Mouse (Mus musculus) embryonic facial prominence, embryonic 14.5 days (tissue): ENCODE results near the gene Cdk12. TPM values are rescaled to one million over a fixed set of nuclear protein-coding genes. Genes with fewer than 3 reads are reported as not detected.

Experiments
- ATAC-seq: fragments of 200-750 bp; cut with Nextera tagmentation; 2 replicates; pipeline ENCODE4 v1.8.0; 2017; ENCODE audit warnings: low read depth, moderate number of reproducible peaks, moderate TSS enrichment
- DNase-seq: peaks from one replicate; pipeline ENCODE4 v3.0.0-alpha.2; 2015; ENCODE audit warnings: low spot score
- H3K27ac ChIP-seq: fragments of 300-500 bp; sonication (generic); replicated peaks from 2 replicates; pipeline ENCODE4 v1.5.1; 2014; ENCODE audit warnings: low read depth, mild to moderate bottlenecking, low read length, moderate library complexity
- H3K27me3 ChIP-seq: fragments of 300-500 bp; sonication (generic); replicated peaks from 2 replicates; pipeline ENCODE4 v1.6.1; 2014; ENCODE audit warnings: low read length; ENCODE audit not compliant: control insufficient read depth, insufficient read depth
- H3K36me3 ChIP-seq: fragments of 300-500 bp; sonication (generic); 2 replicates; pipeline ENCODE4 v1.6.1; 2014; ENCODE audit warnings: low read length, mixed read lengths; ENCODE audit not compliant: control insufficient read depth, insufficient read depth
- H3K4me1 ChIP-seq: fragments of 300-500 bp; sonication (generic); 2 replicates; pipeline ENCODE4 v1.6.1; 2014; ENCODE audit warnings: antibody characterized with exemption, low read length; ENCODE audit not compliant: control insufficient read depth, insufficient read depth
- H3K4me2 ChIP-seq: fragments of 300-500 bp; sonication (generic); 2 replicates; pipeline ENCODE4 v1.6.1; 2014; ENCODE audit warnings: low read depth, mild to moderate bottlenecking, low read length, moderate library complexity, mixed read lengths
- H3K4me3 ChIP-seq: fragments of 300-500 bp; sonication (generic); 2 replicates; pipeline ENCODE4 v1.5.1; 2014; ENCODE audit warnings: low read depth, mild to moderate bottlenecking, low read length
- H3K9ac ChIP-seq: fragments of 300-500 bp; sonication (generic); 2 replicates; pipeline ENCODE4 v1.6.1; 2014; ENCODE audit warnings: low read depth, mild to moderate bottlenecking, low read length, moderate library complexity, mixed read lengths
- H3K9me3 ChIP-seq: fragments of 300-500 bp; sonication (generic); 2 replicates; pipeline ENCODE4 v1.6.1; 2016; ENCODE audit warnings: low read length; ENCODE audit not compliant: control insufficient read depth
- WGBS: fragments of 180-500 bp; shearing (Covaris S2); extraction: QIAGEN DNeasy Blood & Tissue Kit; methylation state at CpG from one replicate; pipeline ENCODE4 v1.1.7; 2014; 5-methylcytosine and 5-hydroxymethylcytosine counted together
- microRNA-seq: library from miRNA; unstranded; fragments of <30 nt; microRNA quantifications from one replicate; pipeline ENCODE4, GENCODE M21; 2016; ENCODE audit warnings: borderline number of aligned reads
- polyA plus RNA-seq: library from polyadenylated mRNA; unstranded; fragments of >200 nt; fragmentation: Nextera tagmentation; extraction: Ambion mirVana; gene quantifications from 2 replicates; pipeline ENCODE4 v1.2.1, GENCODE M21; 2014

Gene Cdk12
- polyA plus RNA-seq, 1 experiment from 2014 or later: 9.8 TPM

DNA sequence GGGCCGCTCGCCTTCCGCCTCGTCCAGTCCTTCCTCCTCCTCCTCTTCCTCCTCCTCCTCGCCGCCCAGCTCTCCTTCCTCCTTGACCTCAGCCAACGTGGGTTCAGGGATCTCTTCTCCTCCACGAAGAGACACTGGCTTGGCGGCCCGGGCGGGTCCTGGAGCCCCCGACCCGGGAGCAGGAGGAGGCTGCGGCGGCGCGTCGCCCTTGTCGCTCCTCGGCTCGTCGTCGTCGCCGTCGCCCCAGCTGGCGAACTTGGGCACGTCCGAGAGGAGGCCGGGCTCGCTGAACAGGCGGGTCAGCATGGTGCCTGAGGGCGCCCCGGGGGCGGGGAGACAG, 125.1 kb downstream of the Cdk12 start:
- H3K4me2 ChIP-seq: peak overlapping the region; percentile 45
- WGBS: under 1% methylated on average over 20 of the region's 35 CpGs
- H3K27me3 ChIP-seq: peaks cover 100% of the 10 kb centered on the region
- no peaks in the 10 kb centered on the region for H3K36me3 ChIP-seq
- peaks cover 14% of the 10 kb centered on the region; the same call in 1 of the 2 replicates for H3K4me1 ChIP-seq
- 0 out of 2 replicates have a peak overlapping the region, but pooled peaks have one; percentile 3 for H3K9ac ChIP-seq
- ATAC-seq: no peak
- no peak for DNase-seq
- H3K9me3 ChIP-seq: no peaks in the 10 kb centered on the region
- H3K4me3 ChIP-seq: peak overlapping the region; percentile 26
- no peak overlapping the region for H3K27ac ChIP-seq

Small RNA genes within 50 kb of the gene (microRNA-seq; reads per million reads assigned to microRNA genes)
- gene Gm27399 (not detected), gene Mir5119 (not detected)

Other genes with a start within 250 kb of the Cdk12 start
- 1.6 and 2.0 TPM in 2 replicates for gene Plxdc1, start 216.6 kb upstream of the Cdk12 start, polyA plus RNA-seq
- 6.1 and 7.0 TPM in 2 replicates for gene Arl5c, start 206.9 kb upstream of the Cdk12 start, polyA plus RNA-seq
- gene Cacnb1, start 180.0 kb upstream of the Cdk12 start, polyA plus RNA-seq: 25.1 and 30.4 TPM in 2 replicates
- gene Rpl19, start 176.3 kb upstream of the Cdk12 start, polyA plus RNA-seq: 1,126 and 1,148 TPM in 2 replicates
- 0.51 and 0.54 TPM in 2 replicates for gene Stac2, start 149.6 kb upstream of the Cdk12 start, polyA plus RNA-seq
- gene Fbxl20, start 52.7 kb upstream of the Cdk12 start, polyA plus RNA-seq: 10.1 and 17.6 TPM in 2 replicates
- gene Med1, start 9.8 kb upstream of the Cdk12 start, polyA plus RNA-seq: 46.6 and 51.0 TPM in 2 replicates
- gene Neurod2, start 126.6 kb downstream of the Cdk12 start, polyA plus RNA-seq: 0.10 TPM in 1 of 2 replicates, not detected in the other
- gene Ppp1r1b, start 145.3 kb downstream of the Cdk12 start, polyA plus RNA-seq: 4.1 and 5.1 TPM in 2 replicates
- 31.0 and 32.8 TPM in 2 replicates for gene Stard3, start 155.3 kb downstream of the Cdk12 start, polyA plus RNA-seq
- 22.8 and 27.7 TPM in 2 replicates for gene Tcap, start 180.8 kb downstream of the Cdk12 start, polyA plus RNA-seq
- 0.49 and 0.59 TPM in 2 replicates for gene Pnmt, start 183.4 kb downstream of the Cdk12 start, polyA plus RNA-seq
- gene Pgap3, start 197.4 kb downstream of the Cdk12 start, polyA plus RNA-seq: 9.3 and 10.5 TPM in 2 replicates
- 48.3 and 54.8 TPM in 2 replicates for gene Erbb2, start 209.4 kb downstream of the Cdk12 start, polyA plus RNA-seq
- 92.4 and 102 TPM in 2 replicates for gene Mien1, start 235.9 kb downstream of the Cdk12 start, polyA plus RNA-seq
- 8.3 and 8.8 TPM in 2 replicates for gene Grb7, start 243.3 kb downstream of the Cdk12 start, polyA plus RNA-seq